Mouse (Mus musculus): ENCODE measurements around the gene Lrp4.

- TF ChIP-seq CTCF (IDR thresholded peaks at IDR 0.05; ENCODE audit: low read depth) (no peak), EP300 (optimal IDR thresholded peaks at IDR 0.05) (no peak)
These were observed 7.6 kb upstream of the Lrp4 start for GRCm38 (mm10) chr2:91449662-91450061.
